In the genomic region with DNA sequence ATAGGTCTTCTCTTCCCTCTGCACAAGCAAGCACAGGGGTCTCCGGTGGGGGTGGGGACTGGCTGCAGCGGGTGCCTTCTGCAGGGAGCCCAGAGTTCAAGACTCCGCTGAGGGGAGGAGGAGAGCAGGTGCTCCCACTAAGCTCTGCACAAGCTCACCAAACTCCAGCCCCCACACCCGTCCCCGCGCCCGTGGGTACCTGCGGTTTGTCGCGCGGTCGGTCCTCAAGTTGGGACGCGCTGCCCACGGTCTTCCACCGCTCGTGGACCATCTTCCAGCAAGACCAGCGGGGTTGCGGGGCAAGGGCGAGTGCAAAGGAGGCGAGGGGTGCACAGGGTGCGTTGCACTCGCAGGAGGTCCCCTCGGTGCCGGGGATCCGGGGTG, we compare ENCODE assay signal across 9 mouse cellular contexts. TPM values are rescaled to one million over a fixed set of nuclear protein-coding genes. Genes with fewer than 3 reads are reported as not detected.
DNase-seq lines count a peak whose midpoint lies in the region; ATAC-seq and TF ChIP-seq lines count a peak whose summit lies in the region.
"Had no signal": no experiment of that assay in that cellular context is flagged by ENCODE, and none has a peak within 500 bp of the region (broad histone marks: within the 10 kb centered on the region; RNA-seq: fewer than 3 reads in every experiment).

No protein-coding gene starts in this region.

- no peaks in the 10 kb centered on the region for H3K36me3 ChIP-seq in thymus, adult 2 months (ENCODE audit: control insufficient read depth, insufficient read depth, low read length)
- no peaks in the 10 kb centered on the region for H3K36me3 ChIP-seq in liver, embryonic 15.5 days (replicated peaks)

- peak overlapping the region; percentile 66 for H3K4me2 ChIP-seq in liver, embryonic 15.5 days

- 6% methylated on average over 26 of the region's 26 CpGs for WGBS in thymus, adult 2 months
- 2% methylated on average over 25 of the region's 26 CpGs for WGBS in liver, embryonic 15.5 days (ENCODE audit: insufficient replicate concordance)

- intact Hi-C loops in gastrocnemius, adult 2 months (cut with DNase I), result no loop called here

- peaks cover 21% of the 10 kb centered on the region for H3K4me1 ChIP-seq in thymus, adult 2 months (replicated peaks; ENCODE audit: control insufficient read depth, insufficient read depth, low read length)
- peaks cover 20% of the 10 kb centered on the region for H3K4me1 ChIP-seq in liver, embryonic 15.5 days (replicated peaks)

- H3K27ac ChIP-seq in gastrocnemius, adult 2 months, result no peak overlapping the region
- H3K27ac ChIP-seq in thymus, adult 2 months (ENCODE audit: control insufficient read depth, insufficient read depth, low read length), result no peak overlapping the region
- no peak overlapping the region for H3K27ac ChIP-seq in liver, embryonic 15.5 days (replicated peaks)

- peaks cover 6% of the 10 kb centered on the region for H3K27me3 ChIP-seq in thymus, adult 2 months (ENCODE audit: control insufficient read depth, insufficient read depth, low read length)
- H3K27me3 ChIP-seq in liver, embryonic 15.5 days, result peaks cover 72% of the 10 kb centered on the region

- no peak for ATAC-seq in liver, embryonic 15.5 days (ENCODE audit: insufficient read depth)
- ATAC-seq in monocyte, adult 5-6 weeks (replicated peaks; ENCODE audit: insufficient number of reproducible peaks, low FRiP score, low TSS enrichment, poor library complexity, severe bottlenecking), result no peak

- no peak overlapping the region for H3K9ac ChIP-seq in liver, embryonic 15.5 days

- peak overlapping the region; percentile 73 for H3K4me3 ChIP-seq in gastrocnemius, adult 2 months
- H3K4me3 ChIP-seq in thymus, adult 2 months (ENCODE audit: control insufficient read depth, insufficient read depth, low read length), result peak overlapping the region; percentile 27
- H3K4me3 ChIP-seq in liver, embryonic 15.5 days (replicated peaks), result peak overlapping the region; percentile 40

- TF ChIP-seq CTCF in gastrocnemius, adult 2 months (IDR thresholded peaks at IDR 0.05), result no peak
- TF ChIP-seq CTCF in thymus, adult 2 months (IDR thresholded peaks at IDR 0.05; ENCODE audit: borderline replicate concordance, control insufficient read depth, extremely low read depth, insufficient read depth, low read length, poor library complexity), result no peak

- DNase-seq in gastrocnemius, adult 2 months, result no peak
- DNase-seq in gastrocnemius, adult 18-20 months (ENCODE audit: low spot score), result no peak
- DNase-seq in thymus, adult 2 months, result no peak
- DNase-seq in thymus, postnatal 25 days, result no peak
- DNase-seq in adrenal gland, postnatal 36 days, result no peak
- DNase-seq in cerebellum, postnatal 36 days, result no peak

- no peak for TF ChIP-seq POLR2A in thymus, adult 2 months (IDR thresholded peaks at IDR 0.05; ENCODE audit: control insufficient read depth, extremely low read depth, insufficient read depth, low read length, poor library complexity)

- no peaks in the 10 kb centered on the region for H3K9me3 ChIP-seq in liver, embryonic 15.5 days (replicated peaks)

RNA-seq across cellular contexts. Expression of gene Fibcd1, which starts 0.3 kb away (rescaled TPM):
- not detected for total RNA-seq in gastrocnemius, adult 2 months (2021)
- under 1 TPM in 1 of 2 experiments, not detected in 1; 0.05 TPM for total RNA-seq in gastrocnemius, adult 18-20 months (2021)
- 0.81 and 1.0 TPM in 2 replicates for polyA plus RNA-seq in thymus, adult 2 months (2012; rRNA removed)
- 0.02 TPM in 1 of 2 replicates, not detected in the other for polyA plus RNA-seq in liver, embryonic 15.5 days (2015; fragmentation: Nextera tagmentation; extraction: Ambion mirVana)
- under 1 TPM in 1 of 2 experiments, not detected in 1; 0.07 TPM for total RNA-seq in adrenal gland, postnatal 36 days (2021)
- 0.19 TPM in 1 of 3 replicates, not detected in the others for total RNA-seq in monocyte, adult 5-6 weeks (2017)
- total RNA-seq: adrenal gland, adult 2 months had no signal

RNA-seq across cellular contexts. Expression of gene Qrfp, which starts 35.1 kb away (rescaled TPM):
- not detected for total RNA-seq in gastrocnemius, adult 2 months (2021)
- not detected for total RNA-seq in gastrocnemius, adult 18-20 months (2021)
- polyA plus RNA-seq in thymus, adult 2 months (2012; rRNA removed), result 0.51 and 0.73 TPM in 2 replicates
- 0.03 and 0.08 TPM in 2 replicates for polyA plus RNA-seq in liver, embryonic 15.5 days (2015; fragmentation: Nextera tagmentation; extraction: Ambion mirVana)
- total RNA-seq in adrenal gland, postnatal 36 days (2021), result not detected
- 9.8 to 19.1 TPM (median 10.5 TPM) in 3 replicates for total RNA-seq in monocyte, adult 5-6 weeks (2017)
- total RNA-seq: adrenal gland, adult 2 months had no signal
- polyA plus RNA-seq: adrenal gland, adult 2 months had no signal

RNA-seq across cellular contexts. Expression of gene Lamc3, which starts 41.6 kb away (rescaled TPM):
- total RNA-seq in gastrocnemius, adult 2 months (2021), result under 1 TPM; 0.11 to 0.82 TPM
- under 1 TPM; 0.16 to 0.33 TPM for total RNA-seq in gastrocnemius, adult 18-20 months (2021)
- polyA plus RNA-seq in thymus, adult 2 months (2012; rRNA removed), result 1.1 and 1.2 TPM in 2 replicates
- 0.06 TPM in 1 of 2 replicates, not detected in the other for polyA plus RNA-seq in liver, embryonic 15.5 days (2015; fragmentation: Nextera tagmentation; extraction: Ambion mirVana)
- total RNA-seq in adrenal gland, postnatal 36 days (2021), result 10 to 100 TPM; 13.7 to 20.1 TPM
- not detected in 3 replicates for total RNA-seq in monocyte, adult 5-6 weeks (2017)

Comparison
In these comparisons a context has a peak if more than half of its experiments do, and no peak if none do; other contexts are left out.
1. RNA of gene Qrfp, which starts 35.1 kb away (total RNA-seq): 9.8 to 19.1 TPM in monocyte, adult 5-6 weeks; not detected in gastrocnemius, adult 2 months, not detected in gastrocnemius, adult 18-20 months and not detected in adrenal gland, postnatal 36 days; every median in the first group is over 10 times any median in the second.
2. RNA of gene Lamc3, which starts 41.6 kb away (total RNA-seq): 13.7 to 20.1 TPM in adrenal gland, postnatal 36 days; 0.11 to 0.82 TPM in gastrocnemius, adult 2 months, 0.16 to 0.33 TPM in gastrocnemius, adult 18-20 months and not detected in monocyte, adult 5-6 weeks; every median in the first group is over 4 times any median in the second.
3. Peak in every context shown above with its lines, with median percentiles within 50 percentile points of each other: H3K4me3 ChIP-seq.